Mouse (Mus musculus) monocyte, adult 2 months (primary cell): Measurements from ENCODE around the gene Hephl1.
"Not testable (repeated sequence)": the region's sequence is repeated elsewhere in the genome, so short reads cannot be mapped to it uniquely, and the experiment has no call there.

Source experiments
- DNase-seq, 2 experiments: peaks; one replicate each; pipeline ENCODE4 v3.0.0; 2022; ENCODE audit warnings: low spot score in 2 of 2, low read depth in 1 of 2

Gene Hephl1

DNA sequence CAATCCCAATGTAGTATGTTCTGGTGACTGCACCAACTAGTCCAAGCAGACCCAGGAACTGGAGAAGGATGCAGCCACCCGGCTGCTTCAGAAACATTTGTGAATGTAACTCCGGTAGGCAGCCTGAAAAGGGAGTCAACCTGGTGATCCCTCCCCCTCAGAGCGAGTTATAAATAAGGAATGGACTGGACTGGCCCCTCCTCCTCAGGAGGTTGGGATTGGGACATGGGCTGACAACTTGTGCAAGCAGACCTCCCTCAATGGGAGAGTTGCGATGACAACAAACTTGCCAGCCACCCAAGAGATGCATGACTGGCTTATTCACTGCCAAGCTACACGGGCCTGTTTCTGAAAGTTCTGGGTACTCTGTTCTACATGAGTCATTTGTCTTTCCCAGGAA lies at the start of gene Hephl1:
Gene Hephl1 (minus strand): TSS at position 101 of the 400 bp plus-strand sequence.
- no peak for DNase-seq

DNA sequence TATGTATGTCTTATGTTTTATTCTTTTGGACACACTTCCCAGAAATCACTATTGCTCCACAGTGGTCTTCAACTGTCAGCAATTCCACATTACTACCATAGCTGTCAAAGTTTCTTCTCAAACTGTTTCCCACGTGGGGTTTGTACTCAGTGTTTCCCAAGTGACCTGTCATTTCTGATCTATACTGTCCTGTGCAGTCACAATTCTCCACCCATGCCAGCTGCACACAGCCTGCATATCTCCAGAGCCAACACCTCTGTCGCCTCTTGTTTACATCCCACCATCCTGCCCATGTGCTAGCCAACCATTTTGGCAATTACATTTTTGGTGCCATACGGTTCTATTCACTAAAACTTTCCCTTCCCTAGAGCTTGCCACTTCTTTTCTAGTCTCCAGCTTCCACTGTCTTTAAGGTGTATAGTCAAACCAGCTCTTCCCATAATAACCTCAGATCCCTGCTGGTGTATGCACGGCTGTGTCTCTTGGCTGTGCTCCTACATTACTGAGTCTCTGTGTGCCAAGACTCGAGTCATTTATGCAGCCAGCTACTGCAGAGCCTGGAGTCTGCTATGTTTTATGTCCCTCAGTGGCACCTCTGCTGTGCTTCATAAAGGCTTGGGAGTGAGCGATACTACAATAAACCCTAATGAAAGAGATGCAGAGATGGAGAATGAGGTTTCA lies 37.5 kb upstream of the Hephl1 start:
- DNase-seq = no peak

DNA sequence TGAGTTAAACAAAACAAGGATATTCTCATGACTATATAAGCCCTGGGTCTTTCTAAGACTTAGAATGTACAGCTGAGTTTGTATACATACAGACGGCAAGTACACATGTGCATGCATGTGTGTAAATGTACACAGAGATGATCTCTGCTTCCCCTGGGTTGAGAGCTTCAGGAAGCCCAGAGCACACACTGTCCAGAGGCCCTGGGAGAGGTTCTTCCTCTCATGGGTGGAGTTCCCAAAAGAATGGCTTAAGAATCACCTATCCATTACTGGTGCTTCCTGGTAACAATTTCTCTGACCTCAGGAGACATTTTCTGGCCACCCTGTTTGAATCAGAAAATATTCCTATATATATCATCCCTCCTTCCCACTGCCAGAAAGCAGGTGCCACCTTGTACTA lies 28.6 kb upstream of the Hephl1 start:
- no peak for DNase-seq

DNA sequence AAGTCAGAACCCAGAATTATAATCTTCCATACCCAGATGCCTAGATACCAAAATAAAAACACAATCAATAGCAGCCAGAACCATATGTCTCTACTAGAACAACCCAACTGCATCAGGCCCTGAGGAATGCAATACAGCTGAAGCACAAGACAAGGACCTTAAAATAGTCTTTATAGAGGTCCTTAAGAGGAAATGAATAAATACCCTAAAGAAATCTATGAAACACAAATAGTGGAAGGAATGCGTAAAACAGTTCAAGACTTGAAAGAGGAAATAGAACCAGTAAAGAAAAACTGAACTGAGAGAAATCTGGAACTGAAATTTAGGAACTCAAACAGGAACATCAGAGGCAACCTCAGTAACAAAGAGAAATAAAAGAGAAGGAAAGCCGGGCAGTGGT lies 14.0 kb upstream of the Hephl1 start:
- DNase-seq = no peak

DNA sequence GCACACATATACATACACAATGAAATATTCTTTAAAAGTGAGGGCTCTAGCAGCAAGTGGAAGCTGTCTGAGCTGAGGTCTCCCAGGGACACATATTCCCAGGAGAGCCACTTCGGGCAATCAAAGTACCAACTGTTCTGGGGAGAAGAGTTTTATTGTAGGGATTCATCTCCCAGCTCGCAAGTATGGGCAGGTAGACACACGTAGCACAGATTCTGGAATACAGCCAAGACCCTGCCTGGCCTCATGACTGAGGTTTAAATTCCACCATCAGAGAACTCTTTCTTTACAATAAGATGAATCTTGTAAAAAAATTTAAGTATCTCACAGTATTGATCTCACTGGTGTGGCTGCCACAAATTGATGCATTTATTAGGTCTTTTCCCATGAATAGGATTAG lies 10.5 kb upstream of the Hephl1 start:
- no peak for DNase-seq

DNA sequence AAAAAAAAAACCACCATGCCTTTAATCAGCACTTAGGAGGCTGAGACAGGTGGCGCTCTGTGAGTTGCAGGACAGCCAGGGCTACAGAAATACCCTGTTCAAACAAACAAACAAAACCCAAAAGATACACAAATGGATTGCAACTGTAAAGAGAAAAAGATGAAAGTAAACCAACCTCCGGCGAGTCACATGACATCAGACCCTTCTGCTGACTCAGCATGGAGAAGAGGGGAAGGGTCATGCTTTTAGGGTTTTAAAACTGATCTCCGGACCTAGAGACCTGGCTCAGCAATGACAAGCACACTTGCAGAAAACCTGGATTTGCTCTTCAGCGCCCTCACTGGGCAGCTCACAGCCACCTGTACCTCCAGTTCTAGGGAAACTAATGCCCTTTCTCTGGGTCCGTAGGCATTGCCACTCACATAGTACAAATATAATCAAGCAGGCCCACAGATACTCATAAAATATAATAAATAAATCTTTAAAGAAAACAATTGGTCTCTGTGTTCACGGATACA lies 9.0 kb upstream of the Hephl1 start:
- no peak for DNase-seq

DNA sequence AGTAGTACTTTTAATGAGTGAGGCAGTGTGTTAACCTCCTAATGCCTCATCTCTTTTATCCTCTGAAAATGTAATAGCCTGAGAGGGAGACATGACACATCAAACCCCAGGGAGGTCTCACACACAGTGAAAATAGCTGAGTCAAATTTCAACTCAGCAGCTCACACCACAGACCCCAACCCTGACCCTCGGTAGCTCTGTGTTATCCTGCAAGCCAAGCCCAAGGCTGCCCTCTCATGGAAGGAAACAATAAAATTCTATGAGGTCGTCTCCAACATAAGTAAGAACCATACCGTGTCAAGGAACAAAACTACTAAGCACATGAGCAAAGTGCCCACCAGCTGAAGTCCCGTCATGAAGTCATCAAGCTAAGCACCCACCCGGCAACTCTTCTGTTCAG lies 8.3 kb upstream of the Hephl1 start:
- DNase-seq = no peak

DNA sequence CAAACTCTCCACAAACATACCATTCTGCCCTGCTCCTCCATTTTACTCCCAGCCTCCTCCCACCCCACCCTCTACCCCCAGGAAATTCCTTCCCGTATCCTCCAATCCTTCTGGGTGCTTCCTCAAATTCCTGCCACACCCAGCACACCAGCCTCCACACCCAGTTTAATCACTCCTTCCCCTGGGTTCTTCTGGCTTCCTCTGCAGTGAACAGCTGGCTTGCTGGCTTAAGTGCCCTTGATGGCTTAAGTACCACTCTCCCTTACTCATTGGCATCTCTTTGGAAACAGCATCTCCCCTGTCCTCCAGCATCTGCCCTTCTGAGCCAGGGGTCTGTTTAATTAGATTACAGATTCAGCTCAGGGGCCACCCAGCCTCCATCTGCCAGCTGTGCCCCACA lies 7.6 kb upstream of the Hephl1 start:
- DNase-seq = no peak

DNA sequence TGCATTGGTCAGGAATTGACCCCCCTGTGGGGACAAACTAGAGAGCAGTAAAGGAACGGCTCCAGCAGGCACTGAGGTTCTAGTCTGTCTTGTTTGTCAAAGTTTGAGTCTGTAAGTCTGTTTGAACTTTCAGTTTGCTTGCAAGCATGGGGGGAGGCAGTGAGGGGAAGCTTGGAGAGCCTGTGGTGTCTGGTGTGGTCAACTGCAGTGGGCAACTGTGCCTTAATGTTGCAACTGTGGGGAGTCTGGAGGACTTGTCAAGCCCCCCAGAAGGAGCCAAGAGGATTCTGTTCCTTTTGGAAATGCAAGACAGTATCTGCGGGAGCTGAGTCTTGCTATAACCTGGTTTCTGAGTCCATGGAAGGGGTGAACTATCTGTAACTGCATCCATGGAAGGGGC lies 4.3 kb upstream of the Hephl1 start:
- no peak for DNase-seq

DNA sequence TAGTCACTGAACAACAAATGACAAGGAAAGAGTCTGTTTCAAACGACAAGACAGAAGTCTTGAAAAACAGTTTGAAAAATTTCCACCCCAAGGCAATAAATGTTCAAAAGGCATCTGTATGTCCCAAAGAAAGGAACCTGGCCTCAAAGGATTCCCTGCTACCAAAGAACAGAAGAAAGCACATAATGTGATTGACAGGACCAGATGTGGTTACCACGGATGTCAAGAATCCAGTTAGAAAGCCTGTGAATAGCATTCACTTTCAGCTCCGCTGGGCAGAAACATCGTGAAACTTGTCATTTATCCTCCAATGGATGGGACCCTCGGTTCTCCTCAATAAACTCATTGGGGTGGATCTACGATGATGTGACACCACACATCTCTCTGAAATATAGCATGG lies 2.2 kb upstream of the Hephl1 start:
- no peak for DNase-seq

DNA sequence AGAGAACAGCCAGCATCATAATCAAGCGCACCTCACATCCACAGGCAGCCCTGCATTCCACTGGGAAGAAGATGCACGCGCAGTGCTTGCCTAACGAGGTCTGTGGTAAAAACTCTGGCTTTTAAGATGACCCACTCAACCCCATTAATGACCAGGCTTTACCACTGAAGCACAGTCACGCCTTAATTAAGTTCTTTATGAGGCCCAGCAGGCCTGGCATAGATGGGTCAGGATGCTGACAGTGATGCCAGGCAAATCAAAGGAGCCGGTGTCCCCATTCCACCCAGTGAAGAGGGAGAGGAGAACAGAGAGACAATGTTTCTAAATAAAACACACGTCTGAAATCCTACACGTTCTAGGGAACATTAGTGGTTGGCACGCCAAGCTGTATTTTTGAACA lies 3.8 kb downstream of the Hephl1 start:
- no peak for DNase-seq

DNA sequence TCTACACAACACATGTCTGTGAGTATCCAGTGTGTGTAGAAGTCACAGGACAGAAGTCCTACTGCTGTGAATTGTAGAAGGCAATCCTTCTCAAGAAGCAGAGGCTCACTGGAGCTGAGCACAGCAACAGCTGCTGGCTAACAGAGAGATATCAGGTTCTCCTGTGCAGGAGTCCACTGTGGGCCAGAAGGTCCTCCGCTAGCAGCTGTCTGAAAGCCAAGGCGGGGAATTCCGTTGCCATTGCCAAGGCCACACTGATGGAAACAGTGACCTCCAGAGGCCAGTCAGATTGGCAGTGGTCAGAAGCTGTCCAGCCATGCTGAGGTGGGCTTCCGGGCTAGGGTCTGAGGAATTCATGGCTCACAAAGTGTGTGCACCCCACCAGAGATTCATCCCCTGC lies 6.8 kb downstream of the Hephl1 start:
- no peak for DNase-seq

DNA sequence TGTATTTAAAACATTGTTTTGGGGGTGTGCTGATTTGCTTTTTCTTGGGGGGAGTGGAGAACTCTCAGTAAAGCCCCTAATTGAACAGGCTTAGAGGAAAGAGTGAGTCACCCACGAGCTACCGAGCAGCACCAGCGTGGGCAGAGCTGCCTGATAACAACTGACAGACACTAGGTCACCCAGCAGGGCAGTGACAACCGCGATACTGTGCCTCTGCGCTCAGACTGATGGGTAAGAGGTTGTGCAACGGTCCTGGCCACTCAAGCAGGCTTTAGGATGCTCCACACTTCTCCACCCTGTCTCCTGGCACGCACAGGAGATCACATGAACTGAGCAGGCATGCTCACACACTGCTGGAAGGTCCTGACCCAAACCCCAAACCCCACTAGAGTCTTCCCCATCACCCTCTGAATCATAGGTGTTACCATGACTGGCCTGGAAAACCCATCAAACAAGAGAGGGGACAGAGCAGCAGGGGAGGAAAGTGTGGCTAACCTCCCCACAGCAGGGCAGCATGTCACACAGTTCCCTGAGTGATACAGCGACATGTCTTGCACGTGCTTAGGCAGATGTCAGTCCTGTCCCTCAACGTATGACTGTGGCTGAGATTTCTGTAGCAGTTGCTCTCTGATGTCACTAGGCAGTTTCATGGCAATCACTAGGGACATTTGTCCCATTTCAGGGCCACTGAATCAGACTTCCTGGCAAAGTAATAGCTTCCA lies 8.2 kb downstream of the Hephl1 start:
- DNase-seq = no peak

DNA sequence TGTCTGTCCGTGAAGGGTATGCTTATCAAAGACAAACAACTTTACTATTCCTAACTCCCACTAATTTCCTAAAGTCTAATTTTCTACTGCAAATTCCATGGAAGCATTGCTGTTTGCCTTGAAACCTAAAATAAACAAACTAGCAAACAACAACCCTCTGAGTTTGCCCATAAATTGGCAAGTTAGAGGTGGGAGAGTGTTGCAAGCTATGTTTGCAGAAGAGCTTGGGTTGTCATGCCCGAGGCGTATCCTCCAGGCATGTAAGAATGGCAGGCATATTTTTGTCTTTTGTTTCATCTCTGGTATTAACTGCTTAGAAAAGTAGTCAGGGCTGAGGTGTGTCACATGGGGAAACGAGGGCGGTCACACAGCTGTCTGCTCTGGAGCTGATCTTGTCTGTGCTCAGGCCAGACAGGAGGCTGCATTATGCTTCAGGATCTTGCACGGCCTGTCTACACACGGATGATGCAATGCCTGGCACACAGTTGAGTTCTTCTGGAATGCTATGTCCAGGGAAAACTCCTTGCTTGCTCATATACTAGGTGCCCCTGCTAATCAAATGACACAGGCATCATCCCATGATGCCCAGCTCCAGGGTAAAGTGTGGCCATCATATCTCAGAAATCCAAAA lies 10.3 kb downstream of the Hephl1 start:
- DNase-seq = no peak

DNA sequence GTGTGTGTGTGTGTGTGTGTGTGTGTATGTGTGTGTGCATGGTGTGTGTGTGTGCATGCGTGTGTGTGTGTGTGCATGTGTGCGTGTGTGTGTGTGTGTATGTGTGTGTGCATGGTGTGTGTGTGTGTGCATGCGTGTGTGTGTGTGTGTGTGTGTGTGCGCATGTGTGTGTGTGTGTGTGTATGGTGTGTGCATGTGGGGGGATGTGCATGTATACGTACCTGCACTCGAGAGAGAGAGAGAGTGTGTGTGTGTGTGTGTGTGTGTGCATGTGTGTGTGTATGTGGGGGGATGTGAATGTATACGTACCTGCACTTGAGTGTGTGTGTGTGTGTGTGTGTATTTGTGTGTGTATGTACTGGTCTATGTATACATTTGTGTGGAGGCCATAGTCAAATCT lies 13.5 kb downstream of the Hephl1 start:
- DNase-seq = not testable (repeated sequence)

DNA sequence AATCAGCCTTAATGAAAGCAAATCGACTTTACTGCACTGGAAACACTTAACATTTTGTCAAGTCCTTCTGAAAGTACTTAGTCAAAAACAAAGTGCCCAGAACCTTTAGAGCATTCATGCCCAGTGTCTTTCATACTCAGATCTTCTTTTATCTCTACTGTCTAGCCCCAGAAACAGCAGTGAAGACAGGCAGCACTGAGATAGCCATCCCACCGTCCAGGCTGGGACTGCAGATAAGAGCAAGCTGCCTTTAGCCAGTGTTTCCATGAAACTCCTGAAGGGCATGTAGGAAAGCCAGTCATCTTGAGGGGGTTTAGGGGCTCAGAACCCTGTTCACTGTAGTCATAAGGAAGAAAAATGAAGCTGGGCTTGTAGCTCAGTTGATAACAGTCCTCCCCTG lies 14.7 kb downstream of the Hephl1 start:
- DNase-seq = no peak

DNA sequence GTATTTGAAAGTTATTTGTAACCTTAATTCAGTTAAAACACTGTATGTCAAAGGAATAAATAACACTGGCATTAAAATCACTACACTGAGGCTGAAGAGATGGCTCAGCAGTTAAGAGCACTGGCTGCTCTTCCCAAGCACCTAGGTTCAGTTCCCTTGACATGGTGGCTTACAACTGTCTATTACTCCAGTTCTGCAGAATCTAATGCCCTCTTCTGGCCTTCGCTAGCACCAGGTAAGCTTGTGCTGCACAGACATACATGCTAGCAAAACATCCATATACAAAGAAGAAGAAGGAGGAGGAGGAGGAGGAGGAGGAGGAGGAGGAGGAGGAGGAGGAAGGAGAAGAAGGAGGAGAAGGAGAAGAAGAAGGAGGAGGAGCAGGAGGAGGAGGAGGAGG lies 15.7 kb downstream of the Hephl1 start:
- no peak for DNase-seq

DNA sequence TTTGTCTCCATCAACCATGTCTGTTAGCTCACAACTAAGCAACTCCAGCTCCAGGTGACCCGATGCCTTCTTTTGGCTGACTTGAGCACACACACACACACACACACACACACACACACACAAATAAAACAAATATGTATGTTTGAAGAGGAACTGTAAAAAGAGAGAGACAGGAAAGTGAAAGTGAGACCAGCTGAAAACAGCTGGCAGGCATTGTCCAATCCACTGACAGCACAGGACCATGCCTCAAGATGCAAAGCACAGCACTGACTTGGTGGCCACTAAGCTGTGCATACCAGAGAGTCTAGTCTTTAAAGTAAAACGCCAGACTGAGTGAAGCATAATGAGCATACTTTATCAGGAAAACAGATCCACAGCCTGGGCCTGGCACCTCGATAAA lies 16.7 kb downstream of the Hephl1 start:
- DNase-seq = no peak

DNA sequence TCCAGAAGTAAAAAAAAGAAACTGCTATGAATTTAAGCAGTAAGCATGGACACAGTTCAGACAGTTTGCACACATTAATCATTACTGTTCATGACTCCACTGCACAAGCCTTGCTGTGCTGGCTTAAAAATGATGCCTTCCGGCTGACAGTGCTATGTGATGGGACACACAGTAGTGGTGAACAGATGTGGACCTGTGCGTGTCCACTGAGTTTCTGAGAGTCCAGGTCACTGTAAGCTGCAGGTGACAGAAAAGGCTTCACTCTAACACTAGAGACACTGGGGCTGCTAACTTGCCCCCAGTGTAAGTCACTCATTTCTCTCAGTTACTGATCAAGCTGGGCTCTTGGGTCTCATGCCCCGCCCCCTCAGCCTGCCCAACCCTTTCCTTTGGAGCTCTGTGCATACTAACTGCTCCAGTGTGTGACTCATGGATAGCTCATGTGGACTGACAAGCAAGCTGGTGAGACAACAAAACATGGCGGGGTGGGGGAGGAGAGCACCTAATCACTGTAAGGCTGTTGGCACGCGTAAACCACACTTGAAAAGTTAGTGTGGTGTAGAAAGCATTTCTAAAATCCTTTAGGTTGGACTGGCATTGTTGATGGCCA lies 43.1 kb downstream of the Hephl1 start:
- no peak for DNase-seq

DNA sequence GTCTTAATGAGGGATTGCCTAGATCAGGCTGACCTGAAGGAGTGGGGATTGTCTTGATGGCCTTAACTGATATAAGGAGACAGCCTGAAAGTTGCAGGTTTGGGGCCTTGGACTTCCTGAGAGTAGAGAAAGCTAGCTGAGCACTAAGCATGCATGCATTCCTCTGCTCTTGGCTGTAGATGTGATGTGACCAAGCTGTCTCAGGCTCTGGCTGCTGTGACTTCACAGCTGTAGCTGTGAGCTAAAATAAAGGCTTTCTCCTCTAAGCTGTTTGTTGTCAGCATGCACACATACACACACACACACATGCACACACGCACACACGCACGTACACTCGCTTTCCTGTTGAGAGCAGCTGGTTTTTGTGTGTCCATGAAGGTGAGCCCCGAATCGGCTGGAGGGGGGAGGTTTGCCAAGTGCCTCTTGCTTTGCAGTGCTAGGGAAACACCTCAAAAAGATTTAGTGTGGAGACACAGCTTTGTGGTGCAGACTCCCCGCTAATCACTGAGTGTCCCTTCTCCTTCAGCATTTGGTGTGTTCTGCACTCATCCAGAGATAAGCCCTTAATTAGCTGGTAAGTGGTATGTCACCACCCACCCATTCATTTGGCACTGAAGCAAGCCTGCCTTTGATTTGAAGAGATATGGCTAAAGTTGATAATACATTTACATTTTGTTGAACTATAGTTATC lies 43.8 kb downstream of the Hephl1 start:
- no peak for DNase-seq

DNA sequence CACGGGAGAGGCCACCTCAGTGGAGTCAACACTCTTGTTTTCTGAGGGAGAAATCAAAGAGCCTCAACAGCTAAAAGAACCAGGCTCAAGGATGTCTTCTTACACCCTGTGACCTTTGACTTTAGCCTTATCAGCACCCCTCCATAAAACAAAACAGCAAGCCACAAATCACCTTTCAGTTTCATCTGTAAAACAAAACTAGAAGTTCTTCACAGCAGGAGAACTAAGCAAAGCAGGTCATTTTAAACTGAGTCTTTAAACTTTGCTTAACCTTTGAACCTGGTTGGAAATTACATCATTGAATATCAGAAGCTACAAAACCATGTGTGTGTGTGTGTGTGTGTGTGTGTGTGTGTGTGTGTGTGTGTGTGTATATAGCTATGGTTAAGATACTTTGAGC lies 47.7 kb downstream of the Hephl1 start:
- DNase-seq = no peak
